Mouse (Mus musculus) MEL (cell line): ENCODE results near the gene Mfsd9. TPM values are rescaled to one million over a fixed set of nuclear protein-coding genes. Genes with fewer than 3 reads are reported as not detected.

Source experiments
- DNase-seq: peaks from one replicate; pipeline ENCODE4 v3.0.0; 2011; ENCODE audit warnings: low read depth, low spot score
- H3K27ac ChIP-seq: 2 replicates; pipeline ENCODE4 v1.5.1; 2012; ENCODE audit warnings: low read depth, mild to moderate bottlenecking, control low read depth, low read length, moderate library complexity; ENCODE audit not compliant: control insufficient read depth
- H3K27me3 ChIP-seq, 2 experiments: fragments of 150-350 bp in 1 of 2; sonication (generic) in 1 of 2; 2 replicates each; pipeline ENCODE4 v1.6.1; 2012; ENCODE audit warnings: low read length in 2 of 2, mild to moderate bottlenecking in 2 of 2, improper control_type of control experiment in 1 of 2, moderate library complexity in 1 of 2; ENCODE audit not compliant: insufficient read depth in 2 of 2, control insufficient read depth in 1 of 2
- H3K36me3 ChIP-seq, 2 experiments: 2 replicates each; pipeline ENCODE4 v1.6.1; 2012 to 2014; ENCODE audit warnings: low read length in 2 of 2, improper control_type of control experiment in 1 of 2, inconsistent platforms in 1 of 2, mild to moderate bottlenecking in 1 of 2; ENCODE audit not compliant: insufficient read depth in 2 of 2, control insufficient read depth in 1 of 2
- H3K4me1 ChIP-seq, 2 experiments: fragments of 150-350 bp in 1 of 2; sonication (generic) in 1 of 2; 2 replicates each; pipeline ENCODE4 v1.6.1; 2012; ENCODE audit warnings: low read length in 2 of 2, improper control_type of control experiment in 1 of 2, mild to moderate bottlenecking in 1 of 2; ENCODE audit not compliant: insufficient read depth in 2 of 2, control insufficient read depth in 1 of 2
- H3K4me3 ChIP-seq, 2 experiments: fragments of 150-350 bp in 1 of 2; sonication (generic) in 1 of 2; 2 replicates each; pipeline ENCODE4 v1.5.1; 2012; ENCODE audit warnings: low read depth in 2 of 2, low read length in 2 of 2, mild to moderate bottlenecking in 2 of 2, moderate library complexity in 2 of 2, control low read depth in 1 of 2, improper control_type of control experiment in 1 of 2; ENCODE audit not compliant: control insufficient read depth in 1 of 2, insufficient read depth in 1 of 2
- H3K79me2 ChIP-seq: 2 replicates; pipeline ENCODE4 v1.6.1; 2012; ENCODE audit warnings: mild to moderate bottlenecking, low read length, moderate library complexity; ENCODE audit not compliant: control insufficient read depth, poor library complexity, insufficient read depth
- H3K9ac ChIP-seq: 2 replicates; pipeline ENCODE4 v1.6.1; 2012; ENCODE audit warnings: low read depth, mild to moderate bottlenecking, control low read depth, low read length, moderate library complexity; ENCODE audit not compliant: control insufficient read depth, poor library complexity, severe bottlenecking
- H3K9me3 ChIP-seq: fragments of 150-350 bp; sonication (generic); replicated peaks from 2 replicates; pipeline ENCODE4 v1.6.1; 2012; ENCODE audit warnings: mild to moderate bottlenecking, low read length, improper control_type of control experiment, moderate library complexity; ENCODE audit not compliant: insufficient read depth
- CHD1 ChIP-seq: IDR thresholded peaks from 2 replicates; pipeline ENCODE4 v1.6.1; 2012; ENCODE audit warnings: low read depth, mild to moderate bottlenecking, inconsistent platforms, low read length, improper control_type of control experiment
- CHD2 ChIP-seq: IDR thresholded peaks from 2 replicates; pipeline ENCODE4 v1.6.1; 2011; ENCODE audit warnings: low read length, improper control_type of control experiment
- CTCF ChIP-seq, 3 experiments: IDR thresholded peaks in 2 of 3; conservative IDR thresholded peaks in 1 of 3; 2 replicates each; pipeline ENCODE4 v1.5.1; 2011 to 2012; ENCODE audit warnings: low read length in 3 of 3, low read depth in 2 of 3, mild to moderate bottlenecking in 2 of 3, improper control_type of control experiment in 1 of 3, inconsistent platforms in 1 of 3, mixed read lengths in 1 of 3, moderate library complexity in 1 of 3; ENCODE audit not compliant: control insufficient read depth in 1 of 3, insufficient read depth in 1 of 3, poor library complexity in 1 of 3, severe bottlenecking in 1 of 3
- E2F4 ChIP-seq: IDR thresholded peaks from 2 replicates; pipeline ENCODE4 v1.6.1; 2011; ENCODE audit warnings: low read depth, low read length, improper control_type of control experiment, borderline replicate concordance
- ELF1 ChIP-seq: IDR thresholded peaks from 2 replicates; pipeline ENCODE4 v1.6.1; 2014; ENCODE audit warnings: low read depth, mild to moderate bottlenecking, inconsistent platforms, low read length, improper control_type of control experiment, moderate library complexity
- JUND ChIP-seq: IDR thresholded peaks from 2 replicates; pipeline ENCODE4 v1.6.1; 2011; ENCODE audit warnings: low read depth, mild to moderate bottlenecking, improper control_type of control experiment, low read length
- MAFK ChIP-seq: IDR thresholded peaks from 2 replicates; pipeline ENCODE4 v1.6.1; 2011; ENCODE audit warnings: low read depth, mild to moderate bottlenecking, low read length, improper control_type of control experiment, borderline replicate concordance
- MAX ChIP-seq: IDR thresholded peaks from 2 replicates; pipeline ENCODE4 v1.6.1; 2011; ENCODE audit warnings: low read length, improper control_type of control experiment
- MAZ ChIP-seq: IDR thresholded peaks from 2 replicates; pipeline ENCODE4 v1.6.1; 2012; ENCODE audit warnings: low read depth, mild to moderate bottlenecking, inconsistent platforms, low read length, improper control_type of control experiment
- MXI1 ChIP-seq: IDR thresholded peaks from 2 replicates; pipeline ENCODE4 v1.6.1; 2011; ENCODE audit warnings: mild to moderate bottlenecking, low read depth, low read length, improper control_type of control experiment
- MYB ChIP-seq: IDR thresholded peaks from 2 replicates; pipeline ENCODE4 v1.6.1; 2011; ENCODE audit warnings: mild to moderate bottlenecking, low read depth, low read length, improper control_type of control experiment
- MYC ChIP-seq: IDR thresholded peaks from 2 replicates; pipeline ENCODE4 v1.6.1; 2011; ENCODE audit warnings: low read depth, mild to moderate bottlenecking, low read length, improper control_type of control experiment, moderate library complexity
- NELFE ChIP-seq: IDR thresholded peaks from 2 replicates; pipeline ENCODE4 v1.6.1; 2011; ENCODE audit warnings: low read depth, low read length, improper control_type of control experiment
- POLR2AphosphoS2 ChIP-seq: IDR thresholded peaks from 2 replicates; pipeline ENCODE4 v1.6.1; 2011; ENCODE audit warnings: low read length, improper control_type of control experiment
- POLR2AphosphoS5 ChIP-seq: IDR thresholded peaks from 2 replicates; pipeline ENCODE4 v1.6.1; 2012; ENCODE audit warnings: low read depth, borderline replicate concordance, mild to moderate bottlenecking, inconsistent platforms, low read length, moderate library complexity, mixed read lengths
- RAD21 ChIP-seq: IDR thresholded peaks from 2 replicates; pipeline ENCODE4 v1.6.1; 2011; ENCODE audit warnings: mild to moderate bottlenecking, low read depth, low read length, improper control_type of control experiment
- RCOR1 ChIP-seq: IDR thresholded peaks from 2 replicates; pipeline ENCODE4 v1.6.1; 2012; ENCODE audit warnings: low read depth, mild to moderate bottlenecking, inconsistent platforms, low read length, improper control_type of control experiment
- SIN3A ChIP-seq: IDR thresholded peaks from 2 replicates; pipeline ENCODE4 v1.6.1; 2012; ENCODE audit warnings: low read length, improper control_type of control experiment, inconsistent platforms
- SMC3 ChIP-seq: IDR thresholded peaks from 2 replicates; pipeline ENCODE4 v1.6.1; 2011; ENCODE audit warnings: low read depth, low read length, improper control_type of control experiment
- TBP ChIP-seq: IDR thresholded peaks from 2 replicates; pipeline ENCODE4 v1.8.0; 2011; ENCODE audit warnings: low read depth, low read length, improper control_type of control experiment
- UBTF ChIP-seq: IDR thresholded peaks from 2 replicates; pipeline ENCODE4 v1.6.1; 2012; ENCODE audit warnings: low read depth, mild to moderate bottlenecking, inconsistent platforms, low read length, improper control_type of control experiment, moderate library complexity, borderline replicate concordance; ENCODE audit not compliant: insufficient read depth
- ZC3H11A ChIP-seq: IDR thresholded peaks from 2 replicates; pipeline ENCODE4 v1.6.1; 2012; ENCODE audit warnings: low read depth, mild to moderate bottlenecking, inconsistent platforms, low read length, improper control_type of control experiment
- ZKSCAN1 ChIP-seq: IDR thresholded peaks from 2 replicates; pipeline ENCODE4 v1.6.1; 2012; ENCODE audit warnings: low read depth, mild to moderate bottlenecking, inconsistent platforms, low read length, improper control_type of control experiment, moderate library complexity
- ZNF384 ChIP-seq: IDR thresholded peaks from 2 replicates; pipeline ENCODE4 v1.6.1; 2012; ENCODE audit warnings: low read depth, mild to moderate bottlenecking, inconsistent platforms, low read length, improper control_type of control experiment
- polyA plus RNA-seq, 2 experiments: library from polyadenylated mRNA; stranded (reverse) in 1 of 2; unstranded in 1 of 2; fragments of >175 nt in 1 of 2; fragments of >200 nt in 1 of 2; gene quantifications; 2 replicates each; pipeline versions ENCODE4 v1.2.1 to v1.2.4; 2012; ENCODE audit warnings: low replicate concordance in 2 of 2, low read depth in 1 of 2; ENCODE audit not compliant: insufficient read length in 2 of 2, insufficient read depth in 1 of 2, missing spikeins in 1 of 2
- total RNA-seq: library from RNA; depleted of rRNA; stranded (reverse); fragments of 300-350 nt; gene quantifications from 2 replicates; pipeline ENCODE4 v1.2.3, GENCODE M21; 2012

Gene Mfsd9
- total and polyA plus RNA-seq, 3 experiments = 1.0 to 1.4 TPM; not detected in 1

- no peaks in the 10 kb centered on the region for H3K36me3 ChIP-seq
- DNase-seq = no peak
- H3K4me3 ChIP-seq = no peak overlapping the region
- H3K9ac ChIP-seq = no peak overlapping the region
- no peaks in the 10 kb centered on the region for H3K4me1 ChIP-seq
- TF ChIP-seq TBP = no peak
- TF ChIP-seq MYB = no peak
- TF ChIP-seq SIN3A = no peak
- TF ChIP-seq JUND = no peak
- TF ChIP-seq SMC3 = no peak
- no peak for TF ChIP-seq CHD2
- H3K27ac ChIP-seq = no peak overlapping the region
- no peaks in the 10 kb centered on the region for H3K79me2 ChIP-seq
- H3K27me3 ChIP-seq = no peaks in the 10 kb centered on the region
- H3K9me3 ChIP-seq = no peaks in the 10 kb centered on the region
These were observed 30.6 kb downstream of the Mfsd9 start for GRCm38 (mm10) chr1:40759751-40760445.

- no peaks in the 10 kb centered on the region for H3K4me1 ChIP-seq
- H3K27ac ChIP-seq = no peak overlapping the region
- H3K9ac ChIP-seq = no peak overlapping the region
- TF ChIP-seq ELF1 (no peak), POLR2AphosphoS2 (no peak), MAZ (no peak), ZKSCAN1 (no peak), MYC (no peak), POLR2AphosphoS5 (no peak), MAFK (no peak), MXI1 (no peak), CTCF (IDR thresholded peaks at IDR 0.05 in 2 of 3, conservative IDR thresholded peaks at IDR 0.05 in 1 of 3; ENCODE audit: control insufficient read depth in 1 of 3, insufficient read depth in 1 of 3, low read depth in 2 of 3, low read length in 3 of 3, poor library complexity in 1 of 3, severe bottlenecking in 1 of 3) (no peak)
- H3K9me3 ChIP-seq = no peaks in the 10 kb centered on the region
- no peaks in the 10 kb centered on the region for H3K36me3 ChIP-seq
- no peak for DNase-seq
- no peaks in the 10 kb centered on the region for H3K79me2 ChIP-seq
- no peak overlapping the region for H3K4me3 ChIP-seq
- H3K27me3 ChIP-seq = no peaks in the 10 kb centered on the region
These were observed 44.4 kb downstream of the Mfsd9 start for GRCm38 (mm10) chr1:40746089-40746488.

- TF ChIP-seq ZC3H11A (no peak), RAD21 (no peak), CTCF (IDR thresholded peaks at IDR 0.05 in 2 of 3, conservative IDR thresholded peaks at IDR 0.05 in 1 of 3; ENCODE audit: control insufficient read depth in 1 of 3, insufficient read depth in 1 of 3, low read depth in 2 of 3, low read length in 3 of 3, poor library complexity in 1 of 3, severe bottlenecking in 1 of 3) (no peak), TBP (no peak), CHD1 (no peak), CHD2 (no peak), ZNF384 (no peak), MAFK (no peak), POLR2AphosphoS2 (no peak), NELFE (no peak), E2F4 (no peak), MYB (no peak), MAX (no peak), RCOR1 (no peak), MXI1 (no peak), UBTF (no peak)
- Histone ChIP-seq H3K27me3 (no peaks in the 10 kb centered on the region), H3K9ac (no peak overlapping the region), H3K4me3 (no peak overlapping the region), H3K4me1 (no peaks in the 10 kb centered on the region), H3K36me3 (no peaks in the 10 kb centered on the region), H3K9me3 (no peaks in the 10 kb centered on the region), H3K79me2 (no peaks in the 10 kb centered on the region), H3K27ac (no peak overlapping the region)
- no peak for DNase-seq
These were observed 49.7 kb downstream of the Mfsd9 start for GRCm38 (mm10) chr1:40740739-40741138.
